Mouse (Mus musculus) embryo, embryonic 10 days (tissue): Measurements from ENCODE around the gene Tex46.

ENCODE experiments used
- DNase-seq: peaks from one replicate; pipeline ENCODE4 v3.0.0-alpha.2; 2015; ENCODE audit warnings: low spot score

Tex46 gene

DNA sequence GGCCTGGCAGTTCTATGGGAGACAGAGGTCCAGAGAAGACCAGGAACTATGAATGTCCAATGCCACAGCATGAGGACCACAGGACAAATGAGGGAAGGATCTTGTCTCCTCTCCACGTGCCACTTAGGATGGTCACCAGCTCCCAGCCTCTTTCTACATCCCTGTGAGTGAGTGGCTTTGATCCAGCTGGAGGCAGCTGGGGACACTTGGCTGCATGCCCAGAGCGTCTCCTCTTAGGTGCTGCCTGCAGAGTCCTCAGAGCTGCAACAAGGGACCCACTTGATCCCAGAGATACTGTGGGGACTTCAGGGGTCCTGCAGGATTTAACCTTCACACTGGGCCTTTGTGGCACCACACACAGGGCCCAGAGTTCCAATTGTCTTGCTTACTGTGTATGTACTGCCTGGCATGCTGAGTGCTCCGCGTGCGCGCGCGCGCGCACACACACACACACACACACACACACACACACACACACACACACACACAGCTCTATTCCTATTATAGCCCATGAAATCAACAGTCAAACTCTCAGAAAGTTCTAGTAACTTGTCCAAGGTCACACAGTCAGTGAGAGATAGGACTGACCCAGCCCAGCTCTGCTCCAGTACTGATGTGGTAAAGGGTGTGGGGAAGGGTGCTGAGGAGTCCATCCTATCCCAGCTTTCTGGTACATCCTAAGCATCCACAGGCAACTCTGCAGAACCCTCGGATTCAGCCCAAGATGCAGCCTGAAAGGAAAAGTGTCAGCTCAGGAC, 21.2 kb downstream of the Tex46 start:
- DNase-seq, result no peak

- DNase-seq, result no peak
These were observed 25.8 kb downstream of the Tex46 start for GRCm38 (mm10) chr4:136635995-136636394.

DNA sequence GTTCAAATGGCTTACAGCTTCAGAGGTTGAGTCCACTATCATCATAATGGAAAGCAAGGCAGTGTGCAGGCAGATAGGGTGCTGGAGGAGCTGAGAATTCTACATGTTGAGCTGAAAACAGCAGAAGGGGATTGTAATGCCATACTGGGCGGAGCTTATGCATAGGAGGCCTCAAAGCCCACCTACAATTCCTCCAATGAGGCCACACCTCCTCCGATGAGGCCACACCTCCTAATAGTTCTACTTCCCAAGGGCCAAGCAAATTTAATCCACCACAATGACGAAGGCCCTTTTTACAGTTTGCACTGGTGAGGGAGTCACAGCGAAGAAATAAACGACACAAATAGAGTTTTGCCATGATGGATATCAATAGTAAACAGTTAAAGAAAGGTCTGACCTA, 26.3 kb downstream of the Tex46 start:
- DNase-seq, result no peak

DNA sequence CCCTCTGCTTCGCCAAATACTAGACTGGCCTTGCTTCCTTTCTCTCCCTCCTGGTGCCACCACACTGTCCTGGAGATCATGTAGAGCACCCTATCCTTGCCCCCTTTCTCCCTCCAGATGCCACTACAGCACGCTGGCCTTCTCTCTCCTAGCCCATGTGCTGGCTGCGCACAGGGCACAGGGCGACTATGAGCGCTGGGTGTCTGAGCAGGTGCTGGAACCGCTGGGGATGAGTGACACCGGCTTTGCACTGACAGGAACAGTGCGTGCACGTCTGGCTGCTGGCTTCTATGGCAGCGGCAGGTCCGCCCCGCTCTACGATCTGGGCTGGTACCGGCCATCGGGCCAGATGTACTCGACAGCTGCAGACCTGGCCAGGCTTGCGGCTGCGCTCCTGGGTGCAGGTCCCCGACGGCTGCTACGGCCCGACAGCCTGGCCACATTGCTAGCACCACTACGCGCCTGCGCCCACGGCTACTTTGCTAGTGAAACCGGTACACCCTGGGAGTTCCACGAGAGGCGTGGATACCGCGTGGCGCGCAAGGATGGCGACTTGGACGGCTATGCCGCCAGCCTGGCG, 26.8 kb downstream of the Tex46 start:
- DNase-seq, result no peak

DNA sequence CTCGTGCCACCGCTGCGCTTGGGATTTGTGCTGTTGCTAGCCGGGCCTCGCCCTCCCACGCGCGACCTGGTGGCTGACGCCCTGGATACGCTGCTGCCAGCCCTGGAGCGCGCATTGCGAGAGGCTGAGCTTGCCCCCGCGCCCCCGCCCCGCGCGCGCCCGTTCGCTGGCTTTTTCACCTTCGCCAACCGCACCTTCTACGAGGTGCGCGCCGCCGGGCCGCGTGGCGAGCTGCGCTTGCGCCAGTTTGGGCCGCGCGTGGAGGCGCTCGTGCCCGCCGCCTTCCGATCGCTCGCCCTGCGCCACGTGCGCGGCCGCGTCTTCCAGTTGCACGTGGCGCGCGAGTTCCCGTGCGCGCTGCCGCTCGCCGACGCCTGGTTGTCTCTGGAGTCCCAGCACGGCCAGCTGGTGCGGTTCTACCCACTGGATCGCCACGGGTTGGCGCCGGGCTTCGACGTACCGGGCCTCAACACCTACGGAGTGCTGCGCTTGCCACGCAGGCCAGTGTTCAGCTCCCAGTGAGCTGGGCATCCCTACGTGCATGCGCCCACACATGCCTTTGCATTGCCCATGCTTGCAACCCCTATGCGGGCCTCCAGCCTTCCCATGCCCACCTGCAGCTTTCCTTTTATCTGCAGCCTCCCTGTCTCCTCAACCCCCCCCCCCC, 27.5 kb downstream of the Tex46 start:
- DNase-seq, result peak; percentile 64

GRCm38 (mm10) chr4:136638230-136638750, 28.1 kb downstream of the Tex46 start:
- no peak for DNase-seq

GRCm38 (mm10) chr4:136638890-136639289, 28.7 kb downstream of the Tex46 start:
- peak; percentile 77 for DNase-seq

DNA sequence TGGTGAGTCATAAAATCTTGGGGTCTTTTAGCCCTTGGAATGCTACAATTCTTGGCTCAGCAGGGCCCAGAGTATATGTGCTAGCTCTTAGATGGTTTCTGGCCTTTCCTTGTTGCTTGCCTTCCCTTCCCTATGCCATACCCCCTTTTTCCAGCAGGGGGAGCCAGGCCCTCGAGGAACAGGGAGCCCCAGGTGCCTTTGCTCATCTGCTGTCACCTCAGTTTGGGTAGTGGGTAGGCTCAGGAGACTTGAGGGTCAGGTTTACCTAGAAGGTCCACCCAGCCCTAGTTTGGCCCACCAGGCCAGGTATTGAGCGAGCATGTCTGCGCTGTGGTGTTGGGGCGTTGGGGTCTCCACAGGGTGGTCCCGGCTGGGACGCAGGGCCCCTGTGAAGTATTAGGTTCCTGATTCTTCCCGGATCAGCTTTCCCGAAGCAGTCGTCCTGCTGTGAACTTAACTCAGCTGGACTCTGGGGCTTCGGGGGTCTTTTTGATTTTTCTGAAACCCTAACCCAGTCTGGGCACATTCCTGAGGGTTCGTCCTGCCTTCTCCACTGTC, 38.8 kb downstream of the Tex46 start:
- peak; percentile 84 for DNase-seq

DNA sequence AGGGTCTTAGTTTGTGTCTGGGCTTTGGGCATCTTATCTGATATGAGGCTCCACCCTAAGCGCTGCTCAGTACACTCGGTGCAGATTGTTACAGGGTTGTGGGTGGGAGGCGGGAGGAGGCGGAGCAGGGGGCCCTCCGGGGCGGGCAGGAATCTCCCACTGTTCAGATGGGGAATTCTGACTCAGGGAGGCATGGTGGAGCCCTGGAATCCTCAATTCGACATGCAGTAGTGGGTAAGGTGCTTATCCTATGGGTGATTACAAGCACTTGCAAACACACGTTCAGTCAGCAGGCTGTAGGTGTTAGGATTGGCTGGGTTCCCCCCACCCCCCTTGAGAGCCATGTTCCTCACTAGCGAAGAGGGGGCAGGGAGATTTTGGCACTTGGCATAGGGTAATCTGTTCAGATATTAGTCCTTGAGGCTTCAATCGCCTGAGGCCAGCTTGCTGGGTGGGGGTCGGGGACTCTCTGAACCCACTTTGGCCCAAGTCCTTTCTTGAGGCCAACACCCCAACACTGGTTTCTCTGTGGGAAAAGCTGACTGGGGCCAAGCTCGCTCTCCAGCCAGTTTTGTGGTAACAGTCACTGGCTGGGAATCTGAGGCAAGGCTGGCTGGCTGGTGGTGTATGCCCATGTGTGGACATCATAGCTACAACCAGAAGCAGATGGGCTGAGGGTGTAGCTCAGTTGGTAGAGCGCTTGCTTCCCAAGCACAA, 39.4 kb downstream of the Tex46 start:
- no peak for DNase-seq

DNA sequence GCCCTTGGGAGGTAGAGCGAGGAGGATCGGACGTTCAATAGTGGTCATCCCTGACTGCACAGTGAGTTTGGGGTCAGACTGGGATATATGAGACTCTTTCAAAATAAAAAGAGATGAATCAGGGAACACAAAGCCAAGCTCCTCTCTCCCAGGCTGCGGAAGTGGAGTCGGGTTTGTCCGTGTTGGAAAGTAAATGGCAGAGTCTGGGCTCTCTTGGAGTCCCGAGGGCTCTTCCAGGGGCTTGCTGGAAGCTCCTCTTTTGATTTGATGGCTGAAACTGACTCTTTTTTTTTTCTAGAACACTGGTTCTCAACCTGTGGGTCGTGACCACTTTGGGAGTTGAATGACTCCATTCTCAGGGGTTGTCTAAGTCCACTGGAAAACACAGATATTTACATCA, 40.0 kb downstream of the Tex46 start:
- no peak for DNase-seq

DNA sequence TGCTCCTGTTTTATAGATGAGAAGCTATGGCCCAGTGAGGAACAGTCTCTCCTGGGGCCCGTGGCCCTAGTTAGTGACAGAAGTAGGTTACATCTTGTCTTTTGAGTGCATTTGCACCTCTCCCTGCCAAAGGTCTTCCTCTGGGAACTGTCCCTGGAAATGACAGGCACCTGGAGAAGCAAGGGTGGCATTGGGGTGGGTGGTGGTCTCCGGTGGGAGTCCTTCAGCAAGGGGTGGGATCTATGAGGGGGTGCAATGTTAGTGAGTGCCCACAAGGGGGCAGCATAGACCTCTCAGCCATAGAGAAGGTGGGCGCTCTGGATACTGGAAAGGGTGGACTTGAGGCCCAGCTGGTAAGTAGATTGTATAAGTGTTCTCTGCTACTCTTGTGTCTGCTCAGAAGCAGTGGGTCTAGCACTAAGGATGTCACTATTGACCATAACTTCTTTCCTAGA, 41.1 kb downstream of the Tex46 start:
- DNase-seq, result peak; percentile 74

- DNase-seq, result no peak
These were observed 41.8 kb downstream of the Tex46 start for GRCm38 (mm10) chr4:136651882-136652527.

DNA sequence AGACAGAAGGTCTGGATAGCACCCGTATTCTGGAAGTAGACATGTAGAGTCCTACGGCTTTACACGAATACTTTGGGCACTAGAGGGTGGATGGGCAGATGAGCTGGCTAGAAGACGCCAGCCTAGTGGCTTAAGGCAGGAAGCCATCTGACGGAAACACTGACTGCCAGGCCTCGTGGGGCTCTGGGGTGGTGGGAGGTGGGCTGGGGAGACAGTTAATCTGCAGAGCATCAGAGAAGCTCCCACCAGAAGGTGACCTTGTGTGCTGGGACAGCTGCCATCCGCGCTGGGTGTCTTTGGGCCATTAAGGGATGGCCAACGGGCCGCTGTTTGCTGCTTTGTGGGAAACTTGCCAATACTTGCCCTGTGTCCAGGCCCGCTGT, 42.3 kb downstream of the Tex46 start:
- DNase-seq, result no peak

- no peak for DNase-seq
These were observed 42.8 kb downstream of the Tex46 start for GRCm38 (mm10) chr4:136653019-136653418.

GRCm38 (mm10) chr4:136653692-136654234, 43.5 kb downstream of the Tex46 start:
- no peak for DNase-seq

DNA sequence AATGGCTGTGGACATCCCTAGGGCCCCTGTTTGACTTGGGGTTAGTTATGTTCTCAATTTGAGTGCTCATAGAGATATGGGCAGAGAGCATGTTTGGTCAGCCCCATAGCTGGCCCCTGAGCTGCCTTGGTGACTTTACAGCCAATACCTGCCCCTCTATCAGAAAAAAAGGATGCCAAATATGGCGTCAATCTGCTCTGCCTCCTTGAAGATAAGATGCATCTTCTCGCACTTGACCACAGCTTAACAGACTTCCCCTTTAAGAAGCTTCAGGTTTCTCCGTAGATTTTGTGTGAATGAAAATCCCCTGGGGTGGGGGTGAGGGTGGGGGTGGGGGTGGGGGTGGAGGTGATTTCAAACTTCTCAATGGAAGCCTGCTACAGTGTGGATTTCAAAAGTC, 47.7 kb downstream of the Tex46 start:
- DNase-seq, result no peak
